Mouse (Mus musculus) midbrain, embryonic 16.5 days (tissue): ENCODE measurements around the gene Tmem246. TPM values are rescaled to one million over a fixed set of nuclear protein-coding genes. Genes with fewer than 3 reads are reported as not detected.

Experiments used
- ATAC-seq: fragments of 200-750 bp; cut with Nextera tagmentation; 2 replicates; pipeline ENCODE4 v1.8.0; 2017; ENCODE audit warnings: moderate TSS enrichment
- H3K27ac ChIP-seq: fragments of 300-500 bp; sonication (generic); 2 replicates; pipeline ENCODE4 v1.5.1; 2014; ENCODE audit warnings: mild to moderate bottlenecking, low read length, mixed read lengths
- H3K27me3 ChIP-seq: fragments of 300-500 bp; sonication (generic); 2 replicates; pipeline ENCODE4 v1.6.1; 2014; ENCODE audit warnings: low read depth, low read length, mixed read lengths; ENCODE audit not compliant: control insufficient read depth, insufficient read depth
- H3K36me3 ChIP-seq: fragments of 300-500 bp; sonication (generic); 2 replicates; pipeline ENCODE4 v1.6.1; 2014; ENCODE audit warnings: mild to moderate bottlenecking, low read length, moderate library complexity, mixed read lengths; ENCODE audit not compliant: control insufficient read depth, insufficient read depth
- H3K4me1 ChIP-seq: fragments of 300-500 bp; sonication (generic); 2 replicates; pipeline ENCODE4 v1.6.1; 2014; ENCODE audit warnings: mild to moderate bottlenecking, low read length, mixed read lengths; ENCODE audit not compliant: control insufficient read depth, insufficient read depth
- H3K4me2 ChIP-seq: fragments of 300-500 bp; sonication (generic); 2 replicates; pipeline ENCODE4 v1.6.1; 2014; ENCODE audit warnings: mild to moderate bottlenecking, low read length, mixed read lengths
- H3K4me3 ChIP-seq: fragments of 300-500 bp; sonication (generic); 2 replicates; pipeline ENCODE4 v1.5.1; 2014; ENCODE audit warnings: low read depth, mild to moderate bottlenecking, low read length, moderate library complexity, mixed read lengths
- H3K9ac ChIP-seq: fragments of 300-500 bp; sonication (generic); 2 replicates; pipeline ENCODE4 v1.6.1; 2014; ENCODE audit warnings: low read depth, low read length, mixed read lengths
- H3K9me3 ChIP-seq: fragments of 300-500 bp; sonication (generic); replicated peaks from 2 replicates; pipeline ENCODE4 v1.6.1; 2014; ENCODE audit warnings: mild to moderate bottlenecking, low read length, mixed read lengths; ENCODE audit not compliant: control insufficient read depth, poor library complexity, severe bottlenecking
- WGBS: fragments of 180-500 bp; shearing (Covaris S2); extraction: QIAGEN DNeasy Blood & Tissue Kit; methylation state at CpG from one replicate; pipeline ENCODE4 v1.1.7; 2014; 5-methylcytosine and 5-hydroxymethylcytosine counted together
- polyA plus RNA-seq: library from polyadenylated mRNA; unstranded; fragments of >200 nt; fragmentation: Nextera tagmentation; extraction: Ambion mirVana; gene quantifications from 2 replicates; pipeline ENCODE4 v1.2.1, GENCODE M21; 2015

The Tmem246 gene
- polyA plus RNA-seq, 1 experiment from 2014 or later: 134 TPM

DNA sequence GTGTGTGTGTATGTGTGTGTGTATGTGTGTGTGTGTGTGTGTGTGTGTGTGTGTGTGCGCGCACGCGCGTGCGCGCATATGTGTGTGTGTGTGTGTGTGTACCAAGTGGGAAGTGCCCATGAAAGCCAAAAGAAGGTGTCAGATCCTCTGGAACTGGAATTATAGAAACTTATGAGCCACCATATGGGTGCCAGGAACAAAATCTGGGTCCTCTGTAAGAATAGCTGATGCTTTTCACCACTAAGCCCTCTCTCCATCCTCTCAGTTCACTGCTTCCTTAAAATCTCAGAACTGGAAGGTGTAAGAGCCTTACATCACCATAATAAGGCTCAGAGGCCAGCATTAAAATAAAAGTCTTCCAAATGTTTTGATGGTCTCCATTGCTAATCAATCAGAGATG is 40.3 kb downstream of the Tmem246 start:
- 90% methylated on average over 7 of the region's 7 CpGs for WGBS

DNA sequence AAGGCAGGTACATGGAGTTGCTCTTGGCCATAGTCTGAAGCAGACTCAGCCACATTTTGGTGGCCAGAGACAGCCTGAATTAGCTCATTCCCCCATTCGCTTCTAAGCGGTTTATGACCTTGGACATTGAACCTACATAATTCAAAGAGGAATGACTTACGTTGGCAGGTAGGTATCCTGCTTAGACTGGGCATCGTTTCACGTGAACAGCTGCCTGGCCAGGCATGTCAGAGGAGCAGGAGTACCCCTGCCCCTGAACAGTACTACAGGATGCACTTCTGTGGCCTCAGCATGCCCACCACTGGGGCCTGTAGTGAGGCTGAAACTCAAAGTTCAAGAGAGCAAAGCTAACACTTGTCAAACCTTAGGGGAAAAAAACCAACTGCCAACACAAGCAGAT is 44.3 kb downstream of the Tmem246 start:
- H3K9me3 ChIP-seq: no peaks in the 10 kb centered on the region
- H3K9ac ChIP-seq: no peak overlapping the region
- H3K4me1 ChIP-seq: no peaks in the 10 kb centered on the region
- H3K27me3 ChIP-seq: no peaks in the 10 kb centered on the region
- 91% methylated on average over 5 of the region's 5 CpGs for WGBS
- no peaks in the 10 kb centered on the region for H3K36me3 ChIP-seq
- ATAC-seq: no peak
- no peak overlapping the region for H3K4me2 ChIP-seq
- H3K27ac ChIP-seq: no peak overlapping the region
- H3K4me3 ChIP-seq: no peak overlapping the region

More for the DNA sequence above, 40.3 kb downstream of the Tmem246 start:
- Histone ChIP-seq H3K4me1 (no peaks in the 10 kb centered on the region), H3K27me3 (no peaks in the 10 kb centered on the region), H3K9ac (no peak overlapping the region), H3K36me3 (no peaks in the 10 kb centered on the region), H3K9me3 (no peaks in the 10 kb centered on the region), H3K4me3 (no peak overlapping the region), H3K4me2 (no peak overlapping the region), H3K27ac (no peak overlapping the region)
- no peak for ATAC-seq

GRCm38 (mm10) chr4:49549383-49549782 is 48.3 kb downstream of the Tmem246 start, which contains the start of gene Aldob:
TSS of gene Aldob (minus strand) at chr4:49549546.
- Histone ChIP-seq H3K9me3 (no peaks in the 10 kb centered on the region), H3K27me3 (no peaks in the 10 kb centered on the region), H3K4me1 (no peaks in the 10 kb centered on the region), H3K27ac (no peak within 1 kb of the TSS), H3K36me3 (no peaks in the 10 kb centered on the region), H3K9ac (no peak within 1 kb of the TSS), H3K4me2 (no peak within 1 kb of the TSS), H3K4me3 (no peak within 1 kb of the TSS)
- no peak for ATAC-seq
- WGBS: 71% methylated on average over 3 of the region's 3 CpGs

DNA sequence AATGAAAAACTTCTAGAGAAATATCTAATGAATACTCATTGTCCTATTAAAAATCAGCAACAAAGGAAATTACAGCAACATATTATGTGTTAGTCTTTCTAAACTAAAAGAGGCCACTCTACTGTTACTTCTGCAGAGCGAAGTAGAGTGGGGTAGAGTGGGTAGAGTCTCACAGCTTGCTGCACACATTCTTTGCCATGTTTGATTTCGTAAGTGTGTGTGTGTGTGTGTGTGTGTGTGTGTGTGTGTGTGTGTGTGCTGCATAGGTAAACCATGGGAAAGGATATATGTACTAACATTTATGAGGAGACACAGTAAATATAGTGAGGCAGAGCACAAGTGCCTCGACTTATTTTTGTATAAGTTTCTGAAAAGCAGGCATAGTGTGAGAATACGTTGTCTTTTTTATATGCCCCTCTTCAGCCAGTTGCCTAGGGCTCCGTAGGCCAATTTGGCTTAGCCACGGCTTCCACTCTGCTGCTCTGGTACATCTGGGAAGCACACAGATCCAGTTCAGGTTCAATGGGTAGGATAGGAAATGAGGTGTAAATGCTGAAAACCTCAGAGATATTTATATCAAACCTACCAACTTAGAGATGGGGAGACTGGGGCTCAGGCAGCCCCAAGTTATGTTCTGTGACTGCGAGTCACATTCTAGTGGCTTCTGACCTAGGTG is 50.0 kb downstream of the Tmem246 start:
- Histone ChIP-seq H3K4me2 (no peak overlapping the region), H3K4me1 (no peaks in the 10 kb centered on the region), H3K4me3 (no peak overlapping the region), H3K36me3 (no peaks in the 10 kb centered on the region), H3K9me3 (no peaks in the 10 kb centered on the region), H3K27me3 (no peaks in the 10 kb centered on the region), H3K9ac (no peak overlapping the region), H3K27ac (no peak overlapping the region)
- ATAC-seq: no peak
- 88% methylated on average over 7 of the region's 7 CpGs for WGBS

DNA sequence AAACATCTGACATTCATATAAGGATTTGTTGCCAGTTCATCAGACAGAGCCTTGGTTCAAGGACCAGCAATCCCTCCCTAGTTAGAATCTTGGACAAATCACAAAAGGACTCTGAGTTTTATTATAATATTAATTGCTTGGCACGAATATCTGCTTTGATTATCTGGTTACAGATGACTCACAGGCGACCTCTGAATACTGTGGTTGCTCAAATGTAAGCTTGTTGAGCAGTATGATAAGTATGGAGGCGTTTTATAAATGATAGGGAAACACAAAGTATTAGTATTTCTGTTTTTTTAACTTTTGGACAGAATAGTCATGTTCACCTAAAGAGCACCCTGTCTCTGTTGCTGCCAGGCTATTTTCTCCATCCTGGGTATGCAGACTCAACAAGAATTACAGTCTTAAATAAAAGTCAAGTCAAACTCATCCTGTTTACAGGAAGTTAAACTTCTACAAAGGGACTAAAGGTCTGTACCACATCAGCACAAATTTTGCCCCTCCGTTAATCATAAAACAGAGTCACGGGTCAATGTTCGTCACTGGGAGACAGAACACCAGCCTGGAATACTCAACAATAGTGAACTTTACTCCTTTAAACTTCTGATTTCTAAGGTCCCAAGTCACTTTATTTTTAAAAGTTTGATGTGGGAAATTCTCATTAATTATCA is 50.7 kb downstream of the Tmem246 start:
- no peak overlapping the region for H3K9ac ChIP-seq
- 75% methylated on average over 6 of the region's 6 CpGs for WGBS
- no peak overlapping the region for H3K4me2 ChIP-seq
- no peaks in the 10 kb centered on the region for H3K4me1 ChIP-seq
- H3K27me3 ChIP-seq: no peaks in the 10 kb centered on the region
- no peak overlapping the region for H3K4me3 ChIP-seq
- ATAC-seq: no peak
- H3K36me3 ChIP-seq: no peaks in the 10 kb centered on the region
- no peaks in the 10 kb centered on the region for H3K9me3 ChIP-seq
- no peak overlapping the region for H3K27ac ChIP-seq

GRCm38 (mm10) chr4:49546026-49546425 is 51.6 kb downstream of the Tmem246 start:
- no peaks in the 10 kb centered on the region for H3K9me3 ChIP-seq
- no peak for ATAC-seq
- H3K27ac ChIP-seq: no peak overlapping the region
- no peaks in the 10 kb centered on the region for H3K27me3 ChIP-seq
- no peaks in the 10 kb centered on the region for H3K36me3 ChIP-seq
- 79% methylated on average over 2 of the region's 2 CpGs for WGBS
- no peaks in the 10 kb centered on the region for H3K4me1 ChIP-seq
- no peak overlapping the region for H3K4me2 ChIP-seq
- no peak overlapping the region for H3K9ac ChIP-seq
- no peak overlapping the region for H3K4me3 ChIP-seq

GRCm38 (mm10) chr4:49540966-49541365 is 56.7 kb downstream of the Tmem246 start:
- Histone ChIP-seq H3K27me3 (no peaks in the 10 kb centered on the region), H3K4me1 (no peaks in the 10 kb centered on the region), H3K4me2 (no peak overlapping the region), H3K9me3 (no peaks in the 10 kb centered on the region), H3K27ac (no peak overlapping the region), H3K4me3 (no peak overlapping the region), H3K9ac (no peak overlapping the region), H3K36me3 (no peaks in the 10 kb centered on the region)
- WGBS: 74% methylated on average over 3 of the region's 3 CpGs
- no peak for ATAC-seq

DNA sequence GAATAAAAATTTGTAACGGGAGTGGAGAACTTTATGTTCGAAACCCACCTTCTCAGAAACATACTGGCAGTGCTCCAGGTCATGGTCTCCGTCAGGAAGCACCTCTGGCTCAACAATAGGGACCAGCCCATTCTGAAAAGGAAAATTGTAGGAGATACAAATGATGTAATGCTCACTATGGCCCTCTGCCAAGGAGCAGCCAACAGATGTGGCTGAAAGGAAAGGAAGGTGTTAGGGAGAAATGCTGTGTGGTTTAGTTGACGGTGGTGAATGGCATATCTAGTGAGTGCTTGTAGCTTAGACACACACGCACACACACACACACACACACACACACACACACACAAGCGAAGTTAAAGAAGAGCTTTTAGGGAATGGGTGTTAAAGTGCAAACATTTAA is 58.0 kb downstream of the Tmem246 start:
- Histone ChIP-seq H3K9ac (no peak overlapping the region), H3K4me1 (no peaks in the 10 kb centered on the region), H3K27ac (no peak overlapping the region), H3K4me3 (no peak overlapping the region), H3K4me2 (no peak overlapping the region), H3K36me3 (no peaks in the 10 kb centered on the region), H3K27me3 (no peaks in the 10 kb centered on the region), H3K9me3 (no peaks in the 10 kb centered on the region)
- 75% methylated on average over 6 of the region's 6 CpGs for WGBS
- ATAC-seq: no peak

DNA sequence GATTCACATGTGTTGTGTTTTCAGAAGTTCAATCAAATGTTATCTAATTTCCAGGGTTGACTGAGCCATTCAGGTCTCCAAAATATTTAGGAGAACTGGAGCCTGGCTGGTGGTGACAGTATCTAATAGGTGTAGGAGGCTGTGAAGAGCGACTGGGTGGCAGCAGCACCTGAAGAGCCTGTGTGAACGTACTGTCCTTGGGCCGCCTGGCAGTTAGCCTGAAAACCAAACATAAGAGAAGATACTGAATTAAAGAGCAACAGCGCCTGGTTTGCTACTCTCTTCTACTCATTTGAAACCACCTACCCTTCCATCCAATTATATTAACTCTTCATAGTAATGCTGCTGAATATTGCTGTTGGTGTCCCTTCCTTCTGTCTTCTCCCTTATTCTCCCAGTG is 61.0 kb downstream of the Tmem246 start:
- Histone ChIP-seq H3K27me3 (no peaks in the 10 kb centered on the region), H3K9ac (no peak overlapping the region), H3K4me2 (no peak overlapping the region), H3K9me3 (no peaks in the 10 kb centered on the region), H3K4me1 (no peaks in the 10 kb centered on the region), H3K27ac (no peak overlapping the region), H3K4me3 (no peak overlapping the region), H3K36me3 (peaks cover 12% of the 10 kb centered on the region)
- 91% methylated on average over 4 of the region's 4 CpGs for WGBS
- ATAC-seq: no peak
